In the genomic region with DNA sequence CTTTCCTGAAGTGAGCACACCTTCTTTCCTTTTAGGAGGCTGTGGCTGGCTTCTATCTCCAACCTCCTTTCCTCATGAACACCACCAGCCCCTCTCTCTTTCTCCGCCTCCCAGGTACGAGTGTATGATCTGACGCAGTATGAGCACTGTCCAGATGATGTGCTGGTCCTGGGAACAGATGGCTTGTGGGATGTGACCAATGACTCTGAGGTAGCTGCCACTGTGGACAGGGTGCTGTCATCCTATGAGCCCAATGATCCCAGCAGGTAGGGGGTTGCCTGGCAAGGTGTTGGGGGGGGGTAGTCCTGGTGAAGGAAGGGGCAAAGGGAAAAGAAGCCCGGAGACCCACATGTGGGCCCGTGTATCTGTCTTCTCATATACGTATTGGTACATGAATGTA, we compare ENCODE assay signal across 19 mouse cellular contexts. TPM values are rescaled to one million over a fixed set of nuclear protein-coding genes. Genes with fewer than 3 reads are reported as not detected.
"Had no signal": no experiment of that assay in that cellular context is flagged by ENCODE, and none has a peak within 500 bp of the region (broad histone marks: within the 10 kb centered on the region; RNA-seq: fewer than 3 reads in every experiment).

No protein-coding gene starts in this region.

- H3K4me2 ChIP-seq: neural tube, embryonic 15.5 days; stomach, embryonic 15.5 days had no signal

- H3K9ac ChIP-seq: neural tube, embryonic 15.5 days; stomach, embryonic 15.5 days had no signal

- H3K27ac ChIP-seq: neural tube, embryonic 15.5 days; stomach, embryonic 15.5 days; stomach, postnatal 0 days had no signal

- DNase-seq: retina, postnatal 1 day; right cerebral cortex, adult 18-20 months; right cerebral cortex, postnatal 14 days; right cerebral cortex, postnatal 25 days; right cerebral cortex, postnatal 4 days; spleen, adult 18-20 months; thymus, adult 18-20 months; thymus, adult 2 months; thymus, postnatal 14 days; thymus, postnatal 25 days; thymus, postnatal 36 days; thymus, postnatal 4 days had no signal

- H3K36me3 ChIP-seq: neural tube, embryonic 15.5 days; stomach, embryonic 15.5 days had no signal

- H3K4me3 ChIP-seq: neural tube, embryonic 15.5 days; stomach, embryonic 15.5 days had no signal

- H3K9me3 ChIP-seq: neural tube, embryonic 15.5 days; stomach, embryonic 15.5 days had no signal

RNA-seq across cellular contexts. Expression of a gene that starts 3.6 kb away (rescaled TPM):
- total RNA-seq: neutrophil, adult 5-6 weeks had no signal
- polyA plus RNA-seq: neural tube, embryonic 14.5 days; stomach, embryonic 14.5 days; stomach, postnatal 0 days; thymus, postnatal 0 days had no signal

RNA-seq across cellular contexts. Expression of a gene that starts 4.4 kb away (rescaled TPM):
- total RNA-seq: neutrophil, adult 5-6 weeks had no signal
